In genomic region chr4:96635455-96635854, GRCm38 (mm10) we compare ENCODE assay signal across 45 mouse cellular contexts. TPM values are rescaled to one million over a fixed set of nuclear protein-coding genes. Genes with fewer than 3 reads are reported as not detected.
"Had no signal": no experiment of that assay in that cellular context is flagged by ENCODE, and none has a peak within 500 bp of the region (broad histone marks: within the 10 kb centered on the region; RNA-seq: fewer than 3 reads in every experiment).

No protein-coding gene starts in this region.

- H3K27ac ChIP-seq: left cerebral cortex, adult 2 months; limb, embryonic 10.5 days; limb, embryonic 12.5 days; limb, embryonic 13.5 days; limb, embryonic 15.5 days; liver, embryonic 13.5 days; liver, embryonic 14.5 days; liver, embryonic 15.5 days; lung, embryonic 15.5 days; macrophage; midbrain, embryonic 10.5 days; midbrain, embryonic 12.5 days; midbrain, embryonic 13.5 days; midbrain, embryonic 15.5 days; neural tube, embryonic 12.5 days had no signal

- H3K27me3 ChIP-seq: limb, embryonic 12.5 days; limb, embryonic 13.5 days; limb, embryonic 15.5 days; liver, embryonic 13.5 days; liver, embryonic 15.5 days; lung, embryonic 15.5 days; megakaryocyte, embryonic 14.5 days; midbrain, embryonic 12.5 days; midbrain, embryonic 13.5 days; midbrain, embryonic 15.5 days; neural tube, embryonic 12.5 days had no signal

- DNase-seq: left cerebral cortex, postnatal 4 days; liver; liver, embryonic 13.5 days; lung, adult 18-20 months; lung, adult 2 months; lung, embryonic 14.5 days; lung, postnatal 10 days; lung, postnatal 14 days; lung, postnatal 36 days; lung, postnatal 4 days; midbrain, embryonic 14.5 days had no signal

- H3K9ac ChIP-seq: limb, embryonic 12.5 days; limb, embryonic 13.5 days; limb, embryonic 15.5 days; liver, embryonic 13.5 days; liver, embryonic 14.5 days; liver, embryonic 15.5 days; lung, embryonic 14.5 days; lung, embryonic 15.5 days; midbrain, embryonic 12.5 days; midbrain, embryonic 13.5 days; midbrain, embryonic 15.5 days; neural tube, embryonic 12.5 days had no signal

- H3K4me3 ChIP-seq: left cerebral cortex, adult 2 months; limb, embryonic 10.5 days; limb, embryonic 12.5 days; limb, embryonic 13.5 days; limb, embryonic 15.5 days; liver, embryonic 13.5 days; liver, embryonic 15.5 days; lung, embryonic 15.5 days; megakaryocyte, embryonic 14.5 days; midbrain, embryonic 10.5 days; midbrain, embryonic 12.5 days; midbrain, embryonic 13.5 days; midbrain, embryonic 15.5 days; myocyte; neural tube, embryonic 12.5 days had no signal

- H3K9me3 ChIP-seq: limb, embryonic 10.5 days; limb, embryonic 12.5 days; limb, embryonic 13.5 days; limb, embryonic 15.5 days; liver, embryonic 13.5 days; liver, embryonic 15.5 days; lung, embryonic 15.5 days; megakaryocyte, embryonic 14.5 days; midbrain, embryonic 10.5 days; midbrain, embryonic 12.5 days; midbrain, embryonic 13.5 days; midbrain, embryonic 15.5 days; neural tube, embryonic 12.5 days had no signal

- ATAC-seq: lung, postnatal 0 days; midbrain, embryonic 13.5 days; midbrain, embryonic 15.5 days; midbrain, embryonic 16.5 days had no signal

- H3K4me2 ChIP-seq: limb, embryonic 12.5 days; limb, embryonic 13.5 days; limb, embryonic 15.5 days; liver, embryonic 13.5 days; liver, embryonic 15.5 days; lung, embryonic 14.5 days; lung, embryonic 15.5 days; midbrain, embryonic 11.5 days; midbrain, embryonic 12.5 days; midbrain, embryonic 13.5 days; midbrain, embryonic 15.5 days; neural tube, embryonic 12.5 days had no signal

- H3K4me1 ChIP-seq: limb, embryonic 10.5 days; limb, embryonic 12.5 days; limb, embryonic 13.5 days; limb, embryonic 15.5 days; liver, embryonic 13.5 days; liver, embryonic 15.5 days; lung, embryonic 15.5 days; megakaryocyte, embryonic 14.5 days; midbrain, embryonic 10.5 days; midbrain, embryonic 12.5 days; midbrain, embryonic 13.5 days; midbrain, embryonic 15.5 days; neural tube, embryonic 12.5 days had no signal

- H3K36me3 ChIP-seq: limb, embryonic 10.5 days; limb, embryonic 12.5 days; limb, embryonic 13.5 days; limb, embryonic 15.5 days; liver, embryonic 13.5 days; liver, embryonic 15.5 days; lung, embryonic 15.5 days; midbrain, embryonic 10.5 days; midbrain, embryonic 12.5 days; midbrain, embryonic 13.5 days; midbrain, embryonic 15.5 days; neural tube, embryonic 12.5 days had no signal

RNA-seq across cellular contexts. Expression of gene Cyp2j5, which starts 28.5 kb away (rescaled TPM):
- total RNA-seq: left cerebral cortex, adult 18-20 months; left cerebral cortex, adult 2 months; left cerebral cortex, adult 8-10 months; left cerebral cortex, postnatal 10 days; left cerebral cortex, postnatal 14 days; left cerebral cortex, postnatal 25 days; left cerebral cortex, postnatal 36 days; left cerebral cortex, postnatal 4 days; megakaryocyte progenitor cell, adult 5-6 weeks; megakaryocyte, adult 5-6 weeks; megakaryocyte-erythroid progenitor cell, adult 5-6 weeks; midbrain, postnatal 0 days; monocyte, adult 5-6 weeks had no signal
- polyA plus RNA-seq: limb, embryonic 10.5 days; limb, embryonic 11.5 days; limb, embryonic 12.5 days; limb, embryonic 13.5 days; limb, embryonic 14.5 days; limb, embryonic 15.5 days; lung, embryonic 14.5 days; lung, embryonic 15.5 days; lung, embryonic 16.5 days; lung, postnatal 0 days; macrophage; midbrain, embryonic 10.5 days; midbrain, embryonic 11.5 days; midbrain, embryonic 12.5 days; midbrain, embryonic 13.5 days; midbrain, embryonic 14.5 days; midbrain, embryonic 15.5 days; midbrain, embryonic 16.5 days; midbrain, postnatal 0 days; myocyte; neural tube, embryonic 11.5 days; neural tube, embryonic 12.5 days had no signal

RNA-seq across cellular contexts. Expression of gene Cyp2j9, which starts 44.1 kb away (rescaled TPM):
- total RNA-seq: monocyte, adult 5-6 weeks had no signal
